Mouse (Mus musculus) gastrocnemius, postnatal 36 days (tissue): ENCODE data around the gene Plekha6. TPM values are rescaled to one million over a fixed set of nuclear protein-coding genes. Genes with fewer than 3 reads are reported as not detected.

Source experiments
- DNase-seq, 2 experiments: peaks; one replicate each; pipeline ENCODE4 v3.0.0; 2022
- intact Hi-C: fragments of 180-260 bp; cut with DNase I; formaldehyde crosslinking; loops from one replicate; pipeline ENCODE4 v1.15.1; 2025
- total RNA-seq, 2 experiments: library from RNA; stranded (reverse); gene quantifications; 2 replicates each; pipeline ENCODE4 v1.2.3; 2021

Plekha6 gene
- total RNA-seq, 2 experiments from 2014 or later: 6.7 to 11.5 TPM

DNA sequence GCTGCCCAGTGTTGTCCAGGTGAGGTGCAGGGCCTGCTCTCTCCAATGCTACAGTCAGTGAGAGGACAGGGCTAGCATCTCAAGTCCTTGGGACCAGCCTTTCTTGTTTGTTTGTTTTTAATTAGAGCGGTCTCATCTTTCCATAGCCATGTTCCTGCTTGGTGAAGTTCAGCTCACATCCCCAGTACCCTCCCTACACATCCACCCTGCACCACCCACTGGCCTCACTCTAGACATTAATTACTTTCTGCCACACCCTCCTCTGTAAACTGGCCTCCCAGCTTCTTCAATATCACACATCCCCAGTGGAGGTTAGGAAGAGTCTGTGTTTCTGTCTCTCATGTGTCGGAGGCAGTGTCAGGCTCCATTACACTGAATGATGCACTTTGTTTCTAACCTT lies 180.3 kb downstream of the Plekha6 start:
- DNase-seq: no peak
- intact Hi-C loops: no loop called here

DNA sequence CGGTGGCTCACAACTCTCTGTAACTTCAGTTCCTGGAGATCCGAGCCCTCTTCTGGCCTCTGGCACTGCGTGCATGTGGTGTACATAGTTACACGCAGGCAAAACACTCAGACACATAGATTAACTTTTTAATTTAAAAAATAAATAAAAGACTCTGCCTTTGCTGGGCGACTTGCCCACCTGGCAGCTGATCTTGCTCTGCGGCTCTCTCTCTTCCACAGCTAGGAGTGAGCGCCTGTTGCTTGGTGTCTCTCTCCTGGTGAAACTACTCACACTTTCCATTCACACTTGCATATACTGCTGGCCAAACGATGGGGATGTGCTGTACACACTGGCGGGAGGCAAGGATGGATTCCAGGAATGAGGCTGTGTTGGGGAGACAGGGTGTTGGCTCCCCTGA lies 182.5 kb downstream of the Plekha6 start:
- no peak for DNase-seq
- intact Hi-C loops: no loop called here

DNA sequence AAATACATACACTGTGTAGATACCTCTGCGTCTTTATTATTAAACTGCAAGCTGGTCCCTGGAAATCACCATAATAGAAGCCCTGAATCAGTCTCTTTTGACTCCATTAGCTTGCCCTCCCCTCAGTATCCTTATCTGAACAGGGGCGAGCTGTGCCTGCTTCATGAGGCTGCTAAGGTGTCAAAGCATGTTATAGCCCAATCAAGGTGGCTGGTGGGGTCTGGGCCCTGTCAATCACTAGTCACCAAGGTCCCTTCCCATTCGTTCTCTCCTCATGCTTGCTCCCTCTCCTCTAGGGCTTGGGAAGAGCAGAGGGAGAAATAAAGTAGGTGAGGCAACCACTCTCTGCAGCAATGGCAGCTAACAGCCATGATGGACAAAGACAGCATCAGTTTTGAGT lies 183.2 kb downstream of the Plekha6 start:
- DNase-seq: no peak
- intact Hi-C loops: no loop called here

DNA sequence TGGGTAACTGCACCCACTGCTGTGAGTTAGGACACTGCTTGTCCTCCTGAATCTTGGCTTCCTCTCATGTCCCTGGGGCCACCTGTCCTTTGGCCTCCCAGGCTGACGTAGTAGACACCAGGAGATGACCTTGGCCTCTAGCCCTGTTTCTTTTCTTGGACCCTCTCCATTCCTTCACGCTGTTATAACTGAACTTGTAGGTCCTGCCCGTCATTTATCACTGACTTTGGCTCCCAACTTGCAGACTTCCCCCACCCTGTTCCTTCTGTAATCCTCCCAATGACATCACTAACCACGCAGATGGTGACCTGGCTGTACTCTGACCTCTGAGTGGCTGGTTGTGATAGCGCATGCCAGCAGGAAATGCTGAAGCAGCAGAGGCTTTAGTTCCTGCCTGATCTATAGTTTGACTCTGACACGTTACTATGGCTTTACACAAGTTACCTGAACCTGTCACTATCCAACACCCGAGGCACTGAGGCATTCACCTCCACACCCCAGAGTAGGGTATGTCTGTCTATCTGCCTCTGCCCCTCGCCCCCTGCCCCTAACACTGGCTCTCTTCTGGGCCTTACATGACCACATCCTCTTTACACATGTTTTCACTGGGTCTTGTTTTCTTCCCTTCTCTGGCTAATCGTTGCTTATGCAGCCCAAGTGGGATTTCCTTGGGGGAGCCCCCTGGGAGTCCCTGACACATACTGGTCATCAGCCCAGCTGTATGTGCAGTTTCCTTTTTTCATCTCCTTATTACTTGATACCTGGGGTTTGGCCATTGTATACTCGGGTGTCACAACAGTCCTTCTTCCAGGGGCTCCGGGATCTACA lies 183.9 kb downstream of the Plekha6 start:
- no peak for DNase-seq
- intact Hi-C loops: no loop called here

DNA sequence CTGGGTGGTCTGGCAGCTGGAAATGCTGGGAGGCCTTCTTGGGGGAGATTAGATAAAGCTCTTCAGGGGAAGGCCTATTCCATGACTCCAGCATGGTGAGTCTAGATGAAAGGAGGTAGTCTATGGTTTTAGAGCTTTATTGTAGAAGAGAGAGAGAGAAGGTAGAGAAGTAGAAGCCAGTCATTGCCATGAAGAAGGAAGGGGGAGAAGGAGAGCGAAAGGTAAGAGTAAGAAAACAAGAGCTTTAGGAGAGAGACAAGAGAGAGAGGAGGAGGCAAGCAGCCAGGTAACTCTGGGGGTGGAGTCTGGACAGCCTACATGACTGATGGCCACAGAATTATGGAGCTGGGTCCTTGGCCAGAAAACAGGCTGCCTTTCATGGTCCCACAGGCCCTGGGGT lies 186.2 kb downstream of the Plekha6 start, which contains the start of gene Ren1:
TSS of gene Ren1 (plus strand) at position 301 of the 400 bp plus-strand sequence.
- intact Hi-C loops: no loop called here
- no peak for DNase-seq

DNA sequence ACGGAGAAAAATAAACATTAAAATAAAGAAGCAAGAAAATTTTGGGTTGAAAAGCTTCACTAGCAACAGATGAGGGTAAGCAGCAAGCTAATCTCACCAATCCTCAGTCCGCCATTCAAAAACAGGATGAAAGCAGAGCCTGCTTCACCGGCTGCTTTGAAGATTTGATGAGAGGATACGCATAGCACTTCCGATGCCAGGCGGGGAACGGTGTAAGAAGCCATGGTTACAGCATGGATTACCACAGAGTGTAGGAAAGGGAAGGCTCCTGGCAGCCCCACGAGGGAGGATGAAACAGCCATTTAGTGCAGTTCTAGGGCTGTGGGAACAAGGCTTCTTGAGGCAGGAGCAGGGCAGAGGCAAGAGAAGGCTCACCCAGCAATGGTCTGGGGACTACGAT lies 187.8 kb downstream of the Plekha6 start:
- intact Hi-C loops: loop anchor here (2.0 kb wide), 2 partner anchors 37 to 175 kb away; no protein-coding TSS in a partner anchor
- no peak for DNase-seq

Other genes with a start within 250 kb of the Plekha6 start
- gene Mdm4, start 133.6 kb upstream of the Plekha6 start, total RNA-seq: 10 to 100 TPM; 22.7 to 28.1 TPM
- 10 to 100 TPM in 1 of 2 experiments, 1 to 10 TPM in 1; 9.3 to 11.1 TPM for gene Pik3c2b, start 118.5 kb upstream of the Plekha6 start, total RNA-seq
- gene Ppp1r15b, start 33.1 kb upstream of the Plekha6 start, total RNA-seq: 10 to 100 TPM; 14.0 to 17.7 TPM
- gene Golt1a, start 145.6 kb downstream of the Plekha6 start, total RNA-seq: not detected
- not detected for gene Kiss1, start 157.7 kb downstream of the Plekha6 start, total RNA-seq
- gene Ren1, start 186.3 kb downstream of the Plekha6 start, total RNA-seq: not detected
- gene Etnk2, start 199.4 kb downstream of the Plekha6 start, total RNA-seq: under 1 TPM in 1 of 2 experiments, not detected in 1; 0.18 TPM